Mouse (Mus musculus) small intestine, adult 2 months (tissue): Measurements from ENCODE around the gene Scgb1b18. TPM values are rescaled to one million over a fixed set of nuclear protein-coding genes. Genes with fewer than 3 reads are reported as not detected.
"Not testable (repeated sequence)": the region's sequence is repeated elsewhere in the genome, so short reads cannot be mapped to it uniquely, and the experiment has no call there.

Source experiments
- H3K27ac ChIP-seq: fragments of 200-500 bp; 2 replicates; pipeline ENCODE4 v1.5.1; 2012; ENCODE audit warnings: low read depth, low read length, control low read depth, inconsistent platforms; ENCODE audit not compliant: insufficient read depth
- H3K27me3 ChIP-seq: fragments of 200-500 bp; 2 replicates; pipeline ENCODE4 v1.6.1; 2012; ENCODE audit warnings: mild to moderate bottlenecking, moderate library complexity, low read length, inconsistent platforms; ENCODE audit not compliant: control insufficient read depth, insufficient read depth
- H3K36me3 ChIP-seq: fragments of 200-500 bp; 2 replicates; pipeline ENCODE4 v1.6.1; 2012; ENCODE audit warnings: mild to moderate bottlenecking, low read length, control low read depth, inconsistent platforms; ENCODE audit not compliant: control insufficient read depth, insufficient read depth
- H3K4me1 ChIP-seq: fragments of 200-500 bp; 2 replicates; pipeline ENCODE4 v1.6.1; 2012; ENCODE audit warnings: low read length, inconsistent platforms, mixed read lengths; ENCODE audit not compliant: control insufficient read depth, insufficient read depth, insufficient read length
- H3K4me3 ChIP-seq: fragments of 200-500 bp; 2 replicates; pipeline ENCODE4 v1.5.1; 2012; ENCODE audit warnings: low read depth, mild to moderate bottlenecking, control low read depth, inconsistent platforms, low read length, moderate library complexity
- WGBS: fragments of 180-500 bp; shearing (Covaris S2); methylation state at CpG from one replicate; pipeline ENCODE4 v1.1.7; 2018; 5-methylcytosine and 5-hydroxymethylcytosine counted together
- polyA plus RNA-seq: library from polyadenylated mRNA; depleted of rRNA; stranded (reverse); fragments of >200 nt; gene quantifications from 2 replicates; pipeline ENCODE4 v1.2.3, GENCODE M21; 2012; rRNA removed

Scgb1b18 gene
- polyA plus RNA-seq: not detected in 2 replicates

- H3K4me3 ChIP-seq, H3K4me1 ChIP-seq, H3K27ac ChIP-seq, H3K36me3 ChIP-seq, H3K27me3 ChIP-seq: not testable (repeated sequence)
- WGBS: no CpG with 5 or more reads among the region's 2 CpGs
Measured at GRCm38 (mm10) chr7:33185268-33185667, at the start of gene Scgb1b18. Scgb1b18 (plus strand) TSS chr7:33185568.

GRCm38 (mm10) chr7:33173764-33174163 lies 11.6 kb upstream of the Scgb1b18 start, which contains the start of gene Scgb2b18:
Scgb2b18 (minus strand) TSS chr7:33173864.
- not testable (repeated sequence) for H3K4me3 ChIP-seq

More at GRCm38 (mm10) chr7:33173764-33174163, 11.6 kb upstream of the Scgb1b18 start, which contains the start of gene Scgb2b18:
- H3K27me3 ChIP-seq, H3K4me1 ChIP-seq, H3K27ac ChIP-seq, H3K36me3 ChIP-seq: not testable (repeated sequence)
- 78% methylated on average over 2 of the region's 2 CpGs for whole genome bisulfite sequencing

Other genes with a start within 250 kb of the Scgb1b18 start
- gene Scgb2b17, start 129.0 kb upstream of the Scgb1b18 start, polyA plus RNA-seq: not detected in 2 replicates
- not detected in 2 replicates for gene Scgb1b17, start 122.1 kb upstream of the Scgb1b18 start, polyA plus RNA-seq
- not detected in 2 replicates for gene Scgb2b18, start 11.7 kb upstream of the Scgb1b18 start, polyA plus RNA-seq
- not detected in 2 replicates for gene Scgb2b19, start 94.8 kb downstream of the Scgb1b18 start, polyA plus RNA-seq
- gene Scgb1b19, start 101.7 kb downstream of the Scgb1b18 start, polyA plus RNA-seq: not detected in 2 replicates
- gene Scgb2b20, start 180.8 kb downstream of the Scgb1b18 start, polyA plus RNA-seq: not detected in 2 replicates
- gene Scgb1b20, start 187.7 kb downstream of the Scgb1b18 start, polyA plus RNA-seq: not detected in 2 replicates